Mouse (Mus musculus): Measurements from ENCODE around the gene Ptprf.

Ptprf gene

GRCm38 (mm10) chr4:118206918-118207640 lies 84.1 kb downstream of the Ptprf start:
- no peak for DNase-seq (ENCODE audit: low read depth)

- DNase-seq (ENCODE audit: low read depth): no peak
Measured at GRCm38 (mm10) chr4:118205906-118206305, 85.3 kb downstream of the Ptprf start.

- DNase-seq (ENCODE audit: low read depth): no peak
Measured at GRCm38 (mm10) chr4:118199093-118199492, 92.1 kb downstream of the Ptprf start.

DNA sequence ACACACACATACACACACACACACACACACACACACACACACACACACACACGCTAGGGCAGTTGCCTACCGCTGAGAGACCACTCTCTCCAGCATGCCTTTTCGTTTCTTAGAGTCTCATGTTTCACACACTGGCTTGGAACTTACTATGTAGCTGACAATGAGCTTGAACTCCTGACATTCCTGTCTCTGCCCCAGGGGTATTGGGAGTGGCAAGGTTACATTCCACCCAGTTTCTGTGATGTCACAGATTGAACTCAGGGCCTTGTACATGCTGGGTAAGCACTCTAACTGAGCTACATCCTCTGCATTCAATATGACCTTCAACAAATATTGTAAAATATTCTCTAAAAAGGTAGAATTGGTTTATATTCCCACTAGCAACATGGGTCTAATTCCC lies 92.6 kb downstream of the Ptprf start:
- no peak for DNase-seq (ENCODE audit: low read depth)

DNA sequence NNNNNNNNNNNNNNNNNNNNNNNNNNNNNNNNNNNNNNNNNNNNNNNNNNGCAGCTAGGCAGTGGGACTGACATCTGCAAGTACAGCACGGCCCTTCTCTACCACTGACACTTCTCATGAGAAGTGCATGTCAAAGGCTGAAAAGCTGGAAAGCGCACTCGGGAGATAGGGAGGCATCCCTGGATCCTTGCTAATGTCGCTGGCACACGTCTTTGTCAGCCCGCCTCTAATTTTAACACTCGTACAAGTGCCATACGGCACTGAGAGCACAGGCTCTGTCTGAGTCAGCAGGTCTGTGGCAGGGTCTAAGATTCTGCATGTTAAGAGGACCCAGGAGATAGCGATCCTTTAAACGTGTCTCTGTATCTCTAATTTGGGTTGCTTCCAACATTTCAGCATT lies 95.0 kb downstream of the Ptprf start:
- DNase-seq (ENCODE audit: low read depth): no peak

- DNase-seq (ENCODE audit: low read depth): no peak
Measured at GRCm38 (mm10) chr4:118180301-118181080, 110.7 kb downstream of the Ptprf start.

- peak; percentile 94 for DNase-seq (ENCODE audit: low read depth)
Measured at GRCm38 (mm10) chr4:118179467-118180300, 111.5 kb downstream of the Ptprf start, which contains the start of gene Kdm4a. Gene Kdm4a, minus strand, starts transcription at chr4:118180043.

DNA sequence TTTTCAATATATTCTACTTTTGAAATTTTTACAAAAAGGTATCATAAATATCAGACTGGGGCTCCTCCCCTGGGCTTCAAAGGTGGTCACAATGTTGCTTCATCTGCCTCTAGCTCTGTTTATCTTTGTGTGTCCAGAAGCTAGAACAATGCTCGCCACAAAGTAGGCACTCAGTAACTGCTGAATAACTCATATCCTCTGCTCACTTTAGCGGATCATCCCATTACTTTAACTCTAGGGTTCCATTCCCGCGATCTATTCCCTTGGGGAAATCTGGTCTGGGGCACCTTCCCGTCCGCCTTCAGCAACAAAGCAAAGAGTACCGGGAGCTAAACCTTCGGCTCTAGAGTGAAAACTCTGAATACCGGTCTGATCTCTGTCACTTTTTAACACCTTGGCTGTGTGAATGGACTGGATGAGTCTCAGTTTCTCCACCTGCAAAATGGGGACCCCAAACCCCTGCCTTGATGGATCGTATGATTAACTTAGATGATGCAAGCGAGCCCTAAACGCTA lies 112.2 kb downstream of the Ptprf start:
- no peak for DNase-seq (ENCODE audit: low read depth)

DNA sequence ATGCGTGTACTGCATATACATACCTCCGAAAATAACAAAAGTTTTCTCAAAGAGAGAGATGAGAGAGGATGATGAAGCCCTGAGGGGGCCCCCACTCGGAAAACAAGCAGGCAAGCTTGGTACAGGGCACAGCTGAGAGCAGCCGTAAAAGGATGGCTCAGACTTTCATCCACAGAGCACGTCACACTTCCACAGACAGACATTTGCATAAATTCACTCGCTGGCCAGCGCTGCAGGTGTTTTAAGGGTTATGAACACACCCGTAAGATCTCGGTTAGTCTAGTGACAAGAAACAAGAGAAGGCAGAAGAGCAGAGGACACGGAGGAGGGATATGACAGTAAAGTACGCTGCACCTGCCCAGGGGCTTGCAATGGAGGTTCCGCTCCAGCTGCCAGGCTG lies 118.7 kb downstream of the Ptprf start:
- no peak for DNase-seq (ENCODE audit: low read depth)

DNA sequence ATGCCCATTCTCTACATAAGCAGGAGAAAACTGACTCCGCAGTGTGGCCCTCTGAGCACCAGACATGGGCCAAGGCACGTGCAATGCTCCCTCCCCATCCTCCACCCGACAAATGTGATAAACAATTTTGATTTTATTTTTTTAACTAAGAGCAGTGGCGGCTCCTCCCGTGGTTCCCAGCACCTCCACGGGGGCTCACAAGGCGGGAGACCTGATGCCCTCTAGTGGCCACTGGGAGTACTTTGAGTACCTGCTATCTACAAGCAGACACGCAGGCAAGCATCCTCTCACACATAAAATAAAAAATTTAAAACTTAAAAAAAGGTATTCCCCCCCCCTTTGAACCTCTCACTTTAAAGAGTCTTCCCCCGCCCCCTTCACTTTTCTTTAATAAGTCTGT lies 120.2 kb downstream of the Ptprf start:
- DNase-seq (ENCODE audit: low read depth): no peak

DNA sequence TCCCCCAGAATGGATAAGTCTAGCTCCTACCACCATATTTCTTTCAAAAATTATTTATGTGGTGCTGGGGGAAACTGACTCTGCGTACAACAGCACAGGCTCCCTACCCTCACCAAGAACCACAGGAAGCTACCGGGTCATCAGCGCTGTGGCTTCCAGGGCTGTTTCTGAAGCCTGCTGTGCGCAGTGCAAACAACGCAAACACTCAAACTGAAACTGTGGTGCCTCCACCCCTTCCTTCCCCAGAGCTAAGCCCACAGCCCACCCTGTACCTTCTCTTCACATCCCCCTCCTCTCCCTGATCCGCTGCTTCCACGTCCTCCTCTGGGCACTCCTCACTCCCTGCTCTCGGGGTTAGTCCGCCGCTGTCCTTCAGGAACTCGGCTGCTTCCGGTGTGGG lies 129.1 kb downstream of the Ptprf start:
- DNase-seq (ENCODE audit: low read depth): no peak
